Mouse (Mus musculus) induced T-regulatory cell, adult 2 months (primary cell): ENCODE results near the gene Setd7.

Experiments used
- DNase-seq: peaks from one replicate; pipeline ENCODE4 v3.0.0-alpha.2; 2012; ENCODE audit warnings: low read depth

Setd7 gene

GRCm38 (mm10) chr3:51517878-51518762 lies 42.6 kb downstream of the Setd7 start:
- no peak for DNase-seq

- DNase-seq, result no peak
Measured at GRCm38 (mm10) chr3:51517467-51517866, 43.2 kb downstream of the Setd7 start.

- DNase-seq, result no peak
Measured at GRCm38 (mm10) chr3:51511983-51512382, 48.7 kb downstream of the Setd7 start.

- DNase-seq, result peak; percentile 91
Measured at GRCm38 (mm10) chr3:51510903-51511302, 49.8 kb downstream of the Setd7 start.

- DNase-seq, result no peak
Measured at GRCm38 (mm10) chr3:51505465-51505864, 55.2 kb downstream of the Setd7 start.

- DNase-seq, result no peak
Measured at GRCm38 (mm10) chr3:51504385-51504952, 56.2 kb downstream of the Setd7 start.

- no peak for DNase-seq
Measured at GRCm38 (mm10) chr3:51499876-51500275, 60.8 kb downstream of the Setd7 start.

GRCm38 (mm10) chr3:51498659-51499058 lies 62.0 kb downstream of the Setd7 start:
- DNase-seq, result no peak

GRCm38 (mm10) chr3:51497978-51498377 lies 62.7 kb downstream of the Setd7 start:
- DNase-seq, result no peak

- peak; percentile 49 for DNase-seq
Measured at GRCm38 (mm10) chr3:51495646-51496045, 65.0 kb downstream of the Setd7 start.

- DNase-seq, result no peak
Measured at GRCm38 (mm10) chr3:51494466-51494865, 66.2 kb downstream of the Setd7 start.

- DNase-seq, result no peak
Measured at GRCm38 (mm10) chr3:51493272-51493838, 67.3 kb downstream of the Setd7 start.

GRCm38 (mm10) chr3:51490088-51490753 lies 70.5 kb downstream of the Setd7 start:
- no peak for DNase-seq

GRCm38 (mm10) chr3:51486491-51487195 lies 74.0 kb downstream of the Setd7 start:
- DNase-seq, result no peak

- peak; percentile 31 for DNase-seq
Measured at GRCm38 (mm10) chr3:51485347-51485746, 75.3 kb downstream of the Setd7 start.

GRCm38 (mm10) chr3:51484370-51484769 lies 76.3 kb downstream of the Setd7 start:
- no peak for DNase-seq

GRCm38 (mm10) chr3:51483741-51484359 lies 76.8 kb downstream of the Setd7 start, which contains the start of gene Rab33b:
Gene Rab33b (plus strand): TSS chr3:51483920.
- peak; percentile 97 for DNase-seq

- peak; percentile 25 for DNase-seq
Measured at GRCm38 (mm10) chr3:51482781-51483180, 77.9 kb downstream of the Setd7 start.

- DNase-seq, result no peak
Measured at GRCm38 (mm10) chr3:51481881-51482280, 78.8 kb downstream of the Setd7 start.

- DNase-seq, result peak; percentile 85
Measured at GRCm38 (mm10) chr3:51481059-51481458, 79.6 kb downstream of the Setd7 start.

GRCm38 (mm10) chr3:51479893-51480292 lies 80.8 kb downstream of the Setd7 start:
- no peak for DNase-seq
